Mouse (Mus musculus) cortical plate, adult 2 months (tissue): Measurements from ENCODE around the gene Atf3.

ENCODE experiments used
- CTCF ChIP-seq: fragments of 200-500 bp; IDR thresholded peaks from 2 replicates; pipeline ENCODE4 v1.5.1; 2011; ENCODE audit warnings: mild to moderate bottlenecking, control low read depth, low read length; ENCODE audit not compliant: insufficient read depth; ENCODE audit errors: extremely low read depth
- POLR2A ChIP-seq: fragments of 200-500 bp; IDR thresholded peaks from 2 replicates; pipeline ENCODE4 v1.6.1; 2011; ENCODE audit warnings: mild to moderate bottlenecking, low read length, control low read depth; ENCODE audit not compliant: insufficient read depth; ENCODE audit errors: extremely low read depth

GRCm38 (mm10) chr1:191224302-191224980 is 6.6 kb upstream of the Atf3 start:
- peak; percentile 68; the same call in 1 of the 2 replicates for TF ChIP-seq POLR2A
- no peak for TF ChIP-seq CTCF
